Mouse (Mus musculus): ENCODE measurements around the gene Fdxacb1.
A peak's percentile ranks its signal among the peaks of the same experiment; 100 is the strongest.

DNA sequence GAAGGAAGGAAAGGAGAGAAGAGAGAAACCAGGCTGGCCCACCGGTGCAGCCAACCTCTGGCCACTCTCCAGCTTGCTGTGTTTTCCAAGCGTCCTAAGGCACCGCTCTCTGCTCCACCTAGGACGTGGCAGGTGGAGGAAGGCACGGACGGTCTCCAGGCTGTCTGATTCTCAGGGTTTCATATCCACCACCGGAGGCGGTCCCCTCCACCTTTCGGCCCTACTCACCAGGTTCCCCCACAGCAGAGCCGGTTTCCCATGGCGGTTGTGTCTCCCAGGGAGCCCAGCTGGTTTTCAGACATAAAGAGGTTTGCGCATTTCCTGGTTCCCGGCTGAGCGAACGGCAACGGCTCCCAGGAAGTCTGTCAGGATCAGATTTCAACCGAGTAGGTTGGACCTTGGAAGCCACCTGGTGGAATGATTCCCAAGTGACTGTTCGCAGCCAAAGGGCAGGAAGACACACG, 21.8 kb upstream of the Fdxacb1 start, which contains the start of gene 2310030G06Rik:
- TF ChIP-seq CTCF (IDR thresholded peaks at IDR 0.05; ENCODE audit: borderline replicate concordance, insufficient read depth, low read length) (no peak), POLR2A (IDR thresholded peaks at IDR 0.05; ENCODE audit: low read depth, low read length) (0 out of 2 replicates have a peak, but pooled peaks have one; percentile 29)

Measured in embryonic fibroblast, embryonic 13.5 days (primary cell).